Mouse (Mus musculus) heart, adult 8-10 months (tissue): ENCODE measurements around the gene H2-T23. TPM values are rescaled to one million over a fixed set of nuclear protein-coding genes. Genes with fewer than 3 reads are reported as not detected.

Source experiments
- DNase-seq: peaks from one replicate; pipeline ENCODE4 v3.0.0; 2022; ENCODE audit warnings: low spot score
- total RNA-seq, 4 experiments: library from RNA; stranded (reverse); gene quantifications; 2 replicates each; pipeline ENCODE4 v1.2.4; 2022

Gene H2-T23
- total RNA-seq, 4 experiments from 2014 or later: 26.8 to 28.5 (median 27.9) TPM

- peak; percentile 91 for DNase-seq
Measured at GRCm38 (mm10) chr17:35994175-35994878, 38.3 kb downstream of the H2-T23 start.

GRCm38 (mm10) chr17:35993675-35994074, 39.0 kb downstream of the H2-T23 start:
- DNase-seq: peak; percentile 73

- DNase-seq: no peak
Measured at GRCm38 (mm10) chr17:35991781-35992180, 40.9 kb downstream of the H2-T23 start.

- no peak for DNase-seq
Measured at GRCm38 (mm10) chr17:35981776-35982175, 50.9 kb downstream of the H2-T23 start.

GRCm38 (mm10) chr17:35980363-35980754, 52.3 kb downstream of the H2-T23 start:
- peak; percentile 48 for DNase-seq

Other genes with a start within 250 kb of the H2-T23 start
- gene Ier3, start 211.2 kb downstream of the H2-T23 start, total RNA-seq: 10 to 100 TPM; 31.3 to 64.3 (median 38.9) TPM
- 100 to 1,000 TPM; 154 to 174 (median 157) TPM for gene Flot1, start 209.6 kb downstream of the H2-T23 start, total RNA-seq
- gene Tubb5, start 194.5 kb downstream of the H2-T23 start, total RNA-seq: 10 to 100 TPM; 65.2 to 94.6 (median 72.1) TPM
- gene Mdc1, start 191.3 kb downstream of the H2-T23 start, total RNA-seq: 10 to 100 TPM; 11.5 to 12.8 (median 12.0) TPM
- 1 to 10 TPM; 1.7 to 2.9 (median 1.8) TPM for gene Nrm, start 171.5 kb downstream of the H2-T23 start, total RNA-seq
- 10 to 100 TPM; 10.5 to 13.5 (median 11.8) TPM for gene Ppp1r18, start 167.3 kb downstream of the H2-T23 start, total RNA-seq
- gene Dhx16, start 153.0 kb downstream of the H2-T23 start, total RNA-seq: 10 to 100 TPM; 18.7 to 20.8 (median 20.1) TPM
- 100 to 1,000 TPM in 3 of 4 experiments, 10 to 100 TPM in 1; 85.5 to 115 (median 106) TPM for gene 2310061I04Rik, start 135.4 kb downstream of the H2-T23 start, total RNA-seq
- gene Atat1, start 122.8 kb downstream of the H2-T23 start, total RNA-seq: 1 to 10 TPM; 6.6 to 9.3 (median 8.3) TPM
- gene Mrps18b, start 116.5 kb downstream of the H2-T23 start, total RNA-seq: 10 to 100 TPM; 56.1 to 73.8 (median 57.0) TPM
- 10 to 100 TPM; 22.7 to 42.3 (median 25.8) TPM for gene Ppp1r10, start 116.4 kb downstream of the H2-T23 start, total RNA-seq
- 10 to 100 TPM; 70.8 to 76.2 (median 72.2) TPM for gene Abcf1, start 63.1 kb downstream of the H2-T23 start, total RNA-seq
- gene Gnl1, start 53.0 kb downstream of the H2-T23 start, total RNA-seq: 10 to 100 TPM; 32.1 to 41.0 (median 35.1) TPM
- gene Prr3, start 52.6 kb downstream of the H2-T23 start, total RNA-seq: 1 to 10 TPM; 2.0 to 4.0 (median 2.9) TPM
- 1 to 10 TPM; 6.1 to 7.4 (median 7.1) TPM for gene H2-T24, start 12.3 kb downstream of the H2-T23 start, total RNA-seq
- 10 to 100 TPM; 10.4 to 14.0 (median 13.0) TPM for gene H2-T22, start 9.9 kb upstream of the H2-T23 start, total RNA-seq
- gene Gm6034, start 10.1 kb upstream of the H2-T23 start, total RNA-seq: not detected
- 1 to 10 TPM; 4.0 to 5.5 (median 4.9) TPM for gene Gm11127, start 25.5 kb upstream of the H2-T23 start, total RNA-seq
- gene Gm19684, start 88.8 kb upstream of the H2-T23 start, total RNA-seq: under 1 TPM in 3 of 4 experiments, not detected in 1; 0.19 to 0.26 (median 0.25) TPM
- gene Gm7030, start 96.6 kb upstream of the H2-T23 start, total RNA-seq: under 1 TPM in 2 of 4 experiments, not detected in 2; 0.34 to 0.38 TPM
- gene Gm8909, start 135.7 kb upstream of the H2-T23 start, total RNA-seq: not detected
- not detected for gene H2-T3, start 157.4 kb upstream of the H2-T23 start, total RNA-seq
- gene Rpp21, start 225.2 kb upstream of the H2-T23 start, total RNA-seq: 10 to 100 TPM; 34.4 to 55.3 (median 45.5) TPM
- 1 to 10 TPM; 6.3 to 7.1 (median 6.9) TPM for gene Trim39, start 239.4 kb upstream of the H2-T23 start, total RNA-seq